Mouse (Mus musculus) frontal cortex, postnatal 10 days (tissue): ENCODE results near the gene Sdcbp2.
"Not testable (repeated sequence)": the region's sequence is repeated elsewhere in the genome, so short reads cannot be mapped to it uniquely, and the experiment has no call there.

Source experiments
- DNase-seq, 2 experiments: peaks; one replicate each; pipeline ENCODE4 v3.0.0; 2022; ENCODE audit warnings: low spot score in 2 of 2, mixed read lengths in 1 of 2

The Sdcbp2 gene

GRCm38 (mm10) chr2:151569452-151569851, 3.0 kb upstream of the Sdcbp2 start:
- no peak for DNase-seq

GRCm38 (mm10) chr2:151573667-151574066, 1.2 kb downstream of the Sdcbp2 start:
- no peak for DNase-seq

GRCm38 (mm10) chr2:151574607-151575006, 2.2 kb downstream of the Sdcbp2 start:
- no peak for DNase-seq

- DNase-seq, result no peak
These were observed 2.8 kb downstream of the Sdcbp2 start for GRCm38 (mm10) chr2:151575119-151575698.

GRCm38 (mm10) chr2:151575699-151576389, 3.4 kb downstream of the Sdcbp2 start:
- peak; percentile 89 to 90 for DNase-seq

GRCm38 (mm10) chr2:151579183-151579582, 6.8 kb downstream of the Sdcbp2 start:
- no peak for DNase-seq

GRCm38 (mm10) chr2:151580945-151581344, 8.5 kb downstream of the Sdcbp2 start:
- DNase-seq, result no peak

GRCm38 (mm10) chr2:151585934-151586333, 13.5 kb downstream of the Sdcbp2 start:
- no peak for DNase-seq

- no peak for DNase-seq
These were observed 14.4 kb downstream of the Sdcbp2 start for GRCm38 (mm10) chr2:151586807-151587206.

GRCm38 (mm10) chr2:151587306-151587705, 14.9 kb downstream of the Sdcbp2 start:
- DNase-seq, result no peak

- DNase-seq, result no peak
These were observed 25.6 kb downstream of the Sdcbp2 start for GRCm38 (mm10) chr2:151598068-151598467.

GRCm38 (mm10) chr2:151602106-151602505, 29.7 kb downstream of the Sdcbp2 start:
- DNase-seq, result no peak

GRCm38 (mm10) chr2:151603630-151604029, 31.2 kb downstream of the Sdcbp2 start:
- peak in 1 of 2 experiments; percentile 53 for DNase-seq

GRCm38 (mm10) chr2:151605437-151605987, 33.1 kb downstream of the Sdcbp2 start:
- peak; percentile 65 to 77 for DNase-seq

GRCm38 (mm10) chr2:151608435-151608834, 36.0 kb downstream of the Sdcbp2 start:
- DNase-seq, result no peak

GRCm38 (mm10) chr2:151609974-151610373, 37.6 kb downstream of the Sdcbp2 start:
- DNase-seq, result no peak

- not testable (repeated sequence) for DNase-seq
These were observed 43.4 kb downstream of the Sdcbp2 start for GRCm38 (mm10) chr2:151615779-151616178.

- DNase-seq, result no peak
These were observed 44.3 kb downstream of the Sdcbp2 start for GRCm38 (mm10) chr2:151616551-151617329.

- DNase-seq, result peak; percentile 2 to 3
These were observed 51.4 kb downstream of the Sdcbp2 start for GRCm38 (mm10) chr2:151623776-151624175.

GRCm38 (mm10) chr2:151626296-151626695, 53.9 kb downstream of the Sdcbp2 start:
- peak; percentile 2 to 3 for DNase-seq

GRCm38 (mm10) chr2:151628011-151628410, 55.6 kb downstream of the Sdcbp2 start:
- DNase-seq, result peak; percentile 5 to 7

GRCm38 (mm10) chr2:151629310-151629709, 56.9 kb downstream of the Sdcbp2 start:
- peak in 1 of 2 experiments; percentile 7 for DNase-seq
